Mouse (Mus musculus) kidney, postnatal 36 days (tissue): Measurements from ENCODE around the gene Gm49450.

Source experiments
- DNase-seq, 2 experiments: peaks; one replicate each; pipeline ENCODE4 v3.0.0; 2021 to 2022; ENCODE audit warnings: mixed read lengths in 2 of 2

Gene Gm49450

GRCm38 (mm10) chr15:98887526-98887925 lies 65.8 kb downstream of the Gm49450 start:
- DNase-seq: no peak

GRCm38 (mm10) chr15:98886667-98887387 lies 66.5 kb downstream of the Gm49450 start:
- no peak for DNase-seq

GRCm38 (mm10) chr15:98884106-98884505 lies 69.2 kb downstream of the Gm49450 start:
- peak in 1 of 2 experiments; percentile 40 for DNase-seq

GRCm38 (mm10) chr15:98883661-98884060 lies 69.7 kb downstream of the Gm49450 start:
- DNase-seq: peak; percentile 77 to 90
